Mouse (Mus musculus): ENCODE data around the gene Reep3. TPM values are rescaled to one million over a fixed set of nuclear protein-coding genes. Genes with fewer than 3 reads are reported as not detected.
A peak's percentile ranks its signal among the peaks of the same experiment; 100 is the strongest.

Reep3 gene
- polyA plus RNA-seq (2011; ENCODE audit: insufficient read depth, insufficient read length, low read depth, missing spikeins) = 47.9 and 50.5 TPM in 2 replicates

DNA sequence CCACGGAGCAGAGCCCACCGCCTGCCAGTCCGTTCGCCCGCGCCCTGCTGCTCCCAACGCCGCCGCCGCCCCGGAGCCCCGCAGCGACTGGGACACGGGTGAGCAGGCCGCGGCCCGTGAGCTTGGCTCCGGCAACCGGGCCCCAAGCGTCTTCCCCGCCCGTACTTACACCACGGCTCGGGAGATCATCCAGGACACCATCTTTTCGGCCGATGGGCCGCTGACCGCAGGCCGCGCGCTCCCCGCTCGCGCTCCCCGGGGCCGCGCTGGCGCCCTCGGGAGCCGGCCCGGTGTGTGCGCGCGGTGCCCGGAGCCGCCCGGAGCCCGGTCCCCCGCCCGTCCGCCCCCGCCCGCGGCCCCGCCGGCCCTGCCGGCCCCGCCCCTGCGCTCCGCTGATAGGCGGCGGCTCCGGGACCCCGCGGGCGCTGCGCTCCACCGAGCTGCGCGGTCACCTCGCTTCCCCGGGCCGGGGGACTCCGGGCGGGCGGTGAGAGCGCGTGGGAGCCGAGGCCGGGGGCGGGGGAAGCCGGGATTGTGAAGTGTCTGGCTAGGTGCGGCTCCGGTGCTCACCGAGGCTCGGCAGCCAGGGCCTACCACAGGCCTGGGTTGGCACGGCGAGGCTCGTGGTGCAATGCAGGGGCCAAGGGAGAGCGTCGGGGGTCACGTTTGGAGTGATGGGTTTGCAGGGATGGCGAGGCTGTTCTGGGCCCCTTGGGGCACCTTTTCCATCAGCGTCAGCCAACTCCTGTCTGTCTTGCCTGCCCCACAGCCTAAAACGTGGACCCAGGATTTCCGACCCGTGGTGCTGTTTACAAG, at the start of gene Reep3:
Gene Reep3, minus strand, starts transcription at position 325 of the 816 bp plus-strand sequence.
- Histone ChIP-seq H3K4me1 (ENCODE audit: control insufficient read depth, insufficient read depth, low read length) (no peaks in the 10 kb centered on the region), H3K27me3 (ENCODE audit: control insufficient read depth, insufficient read depth, low read length, poor library complexity, severe bottlenecking) (no peaks in the 10 kb centered on the region), H3K36me3 (ENCODE audit: control insufficient read depth, insufficient read depth, low read length, poor library complexity, severe bottlenecking) (0 out of 2 replicates have a peak, but pooled peaks cover 2% of the 10 kb centered on the region), H3K9ac (ENCODE audit: low read depth, poor library complexity, severe bottlenecking) (peak within 1 kb of the TSS; percentile 94), H3K27ac (ENCODE audit: insufficient read depth, low read length) (peak within 1 kb of the TSS; percentile 89), H3K4me3 (ENCODE audit: low read depth, low read length) (peak within 1 kb of the TSS; percentile 97), H3K9me3 (replicated peaks; ENCODE audit: control insufficient read depth, insufficient read depth, low read length, poor library complexity, severe bottlenecking) (no peaks in the 10 kb centered on the region)
- TF ChIP-seq POLR2A (IDR thresholded peaks at IDR 0.05; ENCODE audit: insufficient read depth, low read length) (no peak), CTCF (IDR thresholded peaks at IDR 0.05; ENCODE audit: low read depth, low read length) (no peak), EP300 (IDR thresholded peaks at IDR 0.05; ENCODE audit: insufficient read depth, low read depth, low read length) (no peak)

DNA sequence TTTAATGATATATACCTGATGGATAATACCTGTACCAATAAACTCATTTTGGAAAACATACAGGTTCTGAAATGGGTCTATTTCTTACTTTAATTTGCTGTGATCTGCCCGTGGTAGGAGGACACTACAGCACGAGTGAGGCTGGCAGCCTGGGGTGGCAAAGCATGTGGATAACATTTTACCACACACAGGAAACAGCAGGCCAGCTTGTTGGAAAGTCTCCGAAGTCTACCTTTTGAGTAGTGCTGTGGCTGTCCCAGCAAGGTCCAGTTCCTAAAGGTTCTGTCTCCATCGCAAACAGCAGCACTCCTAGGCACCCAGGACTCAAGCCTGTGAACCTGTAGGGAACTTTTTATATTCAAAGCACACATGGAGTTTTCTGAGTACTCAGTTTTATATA, 48.9 kb upstream of the Reep3 start:
- Histone ChIP-seq H3K9me3 (replicated peaks; ENCODE audit: control insufficient read depth, insufficient read depth, low read length, poor library complexity, severe bottlenecking) (no peaks in the 10 kb centered on the region), H3K4me1 (ENCODE audit: control insufficient read depth, insufficient read depth, low read length) (no peaks in the 10 kb centered on the region), H3K36me3 (ENCODE audit: control insufficient read depth, insufficient read depth, low read length, poor library complexity, severe bottlenecking) (no peaks in the 10 kb centered on the region), H3K27ac (ENCODE audit: insufficient read depth, low read length) (no peak overlapping the region), H3K4me3 (ENCODE audit: low read depth, low read length) (no peak overlapping the region), H3K27me3 (ENCODE audit: control insufficient read depth, insufficient read depth, low read length, poor library complexity, severe bottlenecking) (no peaks in the 10 kb centered on the region), H3K9ac (ENCODE audit: low read depth, poor library complexity, severe bottlenecking) (no peak overlapping the region)
- no peak for TF ChIP-seq CTCF (IDR thresholded peaks at IDR 0.05; ENCODE audit: low read depth, low read length)
- no peak for TF ChIP-seq POLR2A (IDR thresholded peaks at IDR 0.05; ENCODE audit: insufficient read depth, low read length)
- no peak for TF ChIP-seq EP300 (IDR thresholded peaks at IDR 0.05; ENCODE audit: insufficient read depth, low read depth, low read length)

DNA sequence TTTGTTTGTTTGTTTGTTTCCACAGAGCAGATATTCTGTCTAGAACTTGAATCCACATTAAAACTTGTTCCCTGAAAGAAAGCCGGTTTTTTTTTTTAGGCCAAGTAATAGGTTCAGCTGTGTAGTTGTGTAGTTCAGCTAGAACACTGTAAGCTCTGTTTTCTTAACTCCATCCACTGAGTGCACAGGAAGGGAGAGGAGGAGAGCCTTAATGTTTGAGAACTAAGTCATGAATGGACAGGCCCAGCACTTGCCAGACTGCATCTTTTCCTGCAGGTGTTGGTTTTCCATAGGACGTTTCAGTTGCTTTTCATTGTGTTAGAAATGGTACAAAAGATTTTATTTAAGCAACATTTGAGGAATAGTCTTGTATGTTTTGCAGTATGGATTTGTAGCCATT, 47.5 kb upstream of the Reep3 start:
- Histone ChIP-seq H3K4me3 (ENCODE audit: low read depth, low read length) (no peak overlapping the region), H3K9me3 (replicated peaks; ENCODE audit: control insufficient read depth, insufficient read depth, low read length, poor library complexity, severe bottlenecking) (no peaks in the 10 kb centered on the region), H3K36me3 (ENCODE audit: control insufficient read depth, insufficient read depth, low read length, poor library complexity, severe bottlenecking) (no peaks in the 10 kb centered on the region), H3K4me1 (ENCODE audit: control insufficient read depth, insufficient read depth, low read length) (no peaks in the 10 kb centered on the region), H3K27ac (ENCODE audit: insufficient read depth, low read length) (no peak overlapping the region), H3K9ac (ENCODE audit: low read depth, poor library complexity, severe bottlenecking) (no peak overlapping the region), H3K27me3 (ENCODE audit: control insufficient read depth, insufficient read depth, low read length, poor library complexity, severe bottlenecking) (no peaks in the 10 kb centered on the region)
- TF ChIP-seq CTCF (IDR thresholded peaks at IDR 0.05; ENCODE audit: low read depth, low read length) (no peak), EP300 (IDR thresholded peaks at IDR 0.05; ENCODE audit: insufficient read depth, low read depth, low read length) (no peak), POLR2A (IDR thresholded peaks at IDR 0.05; ENCODE audit: insufficient read depth, low read length) (no peak)

DNA sequence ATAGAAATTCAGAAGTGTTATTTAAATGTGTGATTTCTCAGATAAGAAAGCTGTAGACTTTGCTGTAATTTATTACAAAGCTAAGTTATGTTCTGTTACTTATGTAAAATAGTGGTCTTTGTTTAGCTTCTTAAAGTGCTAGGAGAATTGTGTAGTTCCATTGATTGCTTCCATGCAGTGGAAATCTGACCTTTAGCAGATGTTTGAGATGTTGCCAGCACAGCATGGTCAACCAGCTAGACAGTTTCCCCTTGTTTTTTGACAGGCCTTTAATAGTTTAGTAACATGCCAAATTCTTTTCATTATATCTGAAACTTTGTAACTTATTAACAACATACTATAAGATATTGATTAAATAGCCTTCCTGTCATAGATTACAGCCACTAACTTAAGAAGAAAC, 46.9 kb upstream of the Reep3 start:
- no peaks in the 10 kb centered on the region for H3K9me3 ChIP-seq (replicated peaks; ENCODE audit: control insufficient read depth, insufficient read depth, low read length, poor library complexity, severe bottlenecking)
- no peak overlapping the region for H3K27ac ChIP-seq (ENCODE audit: insufficient read depth, low read length)
- H3K27me3 ChIP-seq (ENCODE audit: control insufficient read depth, insufficient read depth, low read length, poor library complexity, severe bottlenecking) = no peaks in the 10 kb centered on the region
- H3K36me3 ChIP-seq (ENCODE audit: control insufficient read depth, insufficient read depth, low read length, poor library complexity, severe bottlenecking) = no peaks in the 10 kb centered on the region
- no peak overlapping the region for H3K4me3 ChIP-seq (ENCODE audit: low read depth, low read length)
- no peak overlapping the region for H3K9ac ChIP-seq (ENCODE audit: low read depth, poor library complexity, severe bottlenecking)
- TF ChIP-seq EP300 (IDR thresholded peaks at IDR 0.05; ENCODE audit: insufficient read depth, low read depth, low read length) (no peak), POLR2A (IDR thresholded peaks at IDR 0.05; ENCODE audit: insufficient read depth, low read length) (no peak), CTCF (IDR thresholded peaks at IDR 0.05; ENCODE audit: low read depth, low read length) (no peak)
- no peaks in the 10 kb centered on the region for H3K4me1 ChIP-seq (ENCODE audit: control insufficient read depth, insufficient read depth, low read length)

DNA sequence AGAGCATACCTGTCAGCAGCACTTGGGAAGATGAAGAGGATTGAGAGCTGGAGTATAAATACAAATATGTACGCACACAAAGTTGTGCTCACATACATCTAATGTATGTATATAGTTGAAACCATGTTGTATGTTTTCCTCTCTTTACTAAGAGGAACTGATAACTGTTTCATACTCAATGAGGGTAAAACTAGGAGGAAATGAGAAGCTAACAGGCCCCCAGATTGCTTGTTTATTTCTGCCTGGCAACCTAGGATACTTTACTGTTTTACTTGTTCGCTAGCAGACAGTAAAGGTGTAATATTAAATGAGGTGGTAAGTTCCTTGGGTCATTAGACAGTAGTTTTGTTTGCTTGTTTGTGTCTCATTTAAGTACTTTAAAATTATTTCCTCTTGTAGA, 40.7 kb upstream of the Reep3 start:
- Histone ChIP-seq H3K27ac (ENCODE audit: insufficient read depth, low read length) (no peak overlapping the region), H3K4me1 (ENCODE audit: control insufficient read depth, insufficient read depth, low read length) (no peaks in the 10 kb centered on the region), H3K36me3 (ENCODE audit: control insufficient read depth, insufficient read depth, low read length, poor library complexity, severe bottlenecking) (no peaks in the 10 kb centered on the region), H3K9ac (ENCODE audit: low read depth, poor library complexity, severe bottlenecking) (no peak overlapping the region), H3K9me3 (replicated peaks; ENCODE audit: control insufficient read depth, insufficient read depth, low read length, poor library complexity, severe bottlenecking) (no peaks in the 10 kb centered on the region), H3K4me3 (ENCODE audit: low read depth, low read length) (no peak overlapping the region), H3K27me3 (ENCODE audit: control insufficient read depth, insufficient read depth, low read length, poor library complexity, severe bottlenecking) (no peaks in the 10 kb centered on the region)
- TF ChIP-seq CTCF (IDR thresholded peaks at IDR 0.05; ENCODE audit: low read depth, low read length) = no peak
- no peak for TF ChIP-seq POLR2A (IDR thresholded peaks at IDR 0.05; ENCODE audit: insufficient read depth, low read length)
- TF ChIP-seq EP300 (IDR thresholded peaks at IDR 0.05; ENCODE audit: insufficient read depth, low read depth, low read length) = no peak

DNA sequence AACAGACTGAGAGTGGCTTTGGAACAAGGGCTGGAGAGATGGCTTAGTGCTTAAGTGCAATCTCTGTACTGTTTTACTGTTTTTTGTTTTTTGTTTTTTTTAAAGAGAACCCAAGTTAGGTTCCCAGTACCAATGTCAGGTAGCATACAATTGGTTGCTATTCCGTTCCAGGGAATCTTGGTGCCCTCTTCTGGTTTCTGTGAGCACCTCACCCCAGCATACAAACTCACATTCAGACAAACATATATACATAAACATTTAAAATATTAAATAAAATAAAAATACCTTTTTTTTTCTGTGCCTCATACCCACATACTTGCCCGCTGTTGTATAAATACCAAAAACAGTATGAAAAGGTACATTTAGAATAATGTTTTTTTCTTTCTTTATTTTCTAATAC, 37.6 kb upstream of the Reep3 start:
- H3K27ac ChIP-seq (ENCODE audit: insufficient read depth, low read length) = no peak overlapping the region
- H3K9ac ChIP-seq (ENCODE audit: low read depth, poor library complexity, severe bottlenecking) = no peak overlapping the region
- no peaks in the 10 kb centered on the region for H3K36me3 ChIP-seq (ENCODE audit: control insufficient read depth, insufficient read depth, low read length, poor library complexity, severe bottlenecking)
- no peaks in the 10 kb centered on the region for H3K9me3 ChIP-seq (replicated peaks; ENCODE audit: control insufficient read depth, insufficient read depth, low read length, poor library complexity, severe bottlenecking)
- H3K4me3 ChIP-seq (ENCODE audit: low read depth, low read length) = no peak overlapping the region
- H3K4me1 ChIP-seq (ENCODE audit: control insufficient read depth, insufficient read depth, low read length) = peaks cover 1% of the 10 kb centered on the region
- TF ChIP-seq POLR2A (IDR thresholded peaks at IDR 0.05; ENCODE audit: insufficient read depth, low read length) = no peak
- no peak for TF ChIP-seq EP300 (IDR thresholded peaks at IDR 0.05; ENCODE audit: insufficient read depth, low read depth, low read length)
- no peak for TF ChIP-seq CTCF (IDR thresholded peaks at IDR 0.05; ENCODE audit: low read depth, low read length)
- H3K27me3 ChIP-seq (ENCODE audit: control insufficient read depth, insufficient read depth, low read length, poor library complexity, severe bottlenecking) = no peaks in the 10 kb centered on the region

Data from ES-Bruce4 (cell line).